Mouse (Mus musculus): ENCODE data around the gene Bach2.

Gene Bach2

DNA sequence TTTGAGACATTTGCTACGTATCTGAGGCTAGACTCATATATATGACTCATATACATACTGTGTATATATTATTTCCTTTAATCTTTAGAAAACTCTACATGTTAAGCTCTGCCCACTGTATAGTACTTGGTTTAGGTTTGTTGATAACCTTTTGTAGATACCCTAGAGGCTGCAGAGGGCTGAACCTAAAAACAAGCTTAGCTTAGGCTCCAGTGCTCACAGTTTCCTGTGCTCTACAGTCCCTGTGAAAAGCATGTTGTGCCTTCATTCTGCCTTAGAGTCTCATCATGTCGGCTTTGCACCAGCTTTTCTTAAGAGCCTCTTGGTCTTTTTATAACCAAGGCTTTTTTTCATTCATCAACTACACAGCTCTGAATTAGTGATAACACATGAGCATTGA is 156.2 kb downstream of the Bach2 start:
- no peak for DNase-seq

DNA sequence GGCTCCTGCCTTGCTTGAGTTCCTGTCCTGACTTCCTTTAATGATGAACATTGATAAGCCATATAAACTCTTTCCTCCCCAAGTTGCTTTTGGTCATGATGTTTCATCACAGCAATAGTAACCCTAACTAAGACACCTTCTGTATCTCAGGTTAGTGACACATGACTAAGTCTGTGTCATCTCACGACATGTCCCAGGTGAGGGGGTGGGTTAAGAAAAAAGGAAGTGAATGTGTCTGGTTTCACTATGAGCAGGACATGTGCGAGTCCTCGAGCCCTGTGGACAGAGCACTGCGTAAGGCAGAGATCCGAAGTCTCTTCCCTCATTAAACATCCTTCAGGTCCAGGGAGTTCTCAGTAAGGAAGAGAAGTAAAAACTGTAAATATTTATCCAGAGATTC is 162.9 kb downstream of the Bach2 start:
- no peak for DNase-seq

DNA sequence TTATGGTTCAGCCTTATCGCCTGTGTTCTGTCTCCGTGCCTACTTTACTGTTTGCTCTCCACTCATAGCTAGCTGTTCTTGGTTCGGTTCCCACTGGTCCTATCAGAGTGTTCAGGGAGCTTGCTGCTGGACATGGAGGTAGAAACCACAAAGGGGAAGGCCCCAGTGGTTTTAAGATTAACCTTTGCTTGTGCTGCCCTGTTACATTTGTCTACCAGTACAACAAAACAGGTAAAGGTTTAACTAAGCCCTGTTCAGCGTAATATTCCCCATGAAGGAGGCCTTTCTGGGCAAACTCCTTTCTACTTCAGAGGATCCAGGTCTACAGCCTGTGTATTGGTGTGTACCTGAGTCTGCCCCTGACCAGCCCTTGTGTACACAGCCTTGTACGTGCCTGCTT is 164.9 kb downstream of the Bach2 start:
- DNase-seq: no peak

DNA sequence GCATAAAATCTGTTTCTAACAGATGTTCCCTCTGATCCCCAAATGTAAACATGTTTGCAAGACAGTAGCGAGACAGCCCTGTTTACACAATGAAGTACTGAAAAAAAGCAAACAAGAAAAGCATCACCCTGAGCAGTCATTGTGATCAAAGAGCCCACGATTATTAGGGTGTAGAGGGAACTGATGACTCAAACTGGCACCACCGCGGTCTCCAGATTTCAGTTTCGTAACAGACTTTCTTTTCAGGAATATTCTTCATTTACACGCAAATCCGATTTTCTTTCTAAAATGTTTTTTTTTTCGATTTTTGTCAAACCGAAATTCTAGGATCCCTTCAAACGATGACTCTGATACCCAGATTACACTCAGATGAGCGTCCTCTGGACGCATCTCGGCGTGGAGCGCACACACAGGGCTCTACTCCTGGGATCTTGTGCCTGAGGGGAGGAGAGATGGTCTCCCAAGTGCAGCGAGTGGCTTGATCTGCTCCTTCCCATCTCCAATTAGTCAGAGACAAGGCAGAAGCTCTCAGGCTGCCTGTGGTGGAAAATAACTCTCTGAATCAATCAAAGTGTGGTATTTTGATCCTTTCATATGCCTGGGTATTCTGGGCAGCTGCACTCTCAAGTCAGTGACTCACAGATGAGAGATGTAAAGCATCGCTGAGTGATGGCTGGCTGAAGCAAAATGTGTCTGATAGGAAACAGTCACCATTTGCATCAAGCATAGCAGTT is 166.7 kb downstream of the Bach2 start:
- no peak for DNase-seq

DNA sequence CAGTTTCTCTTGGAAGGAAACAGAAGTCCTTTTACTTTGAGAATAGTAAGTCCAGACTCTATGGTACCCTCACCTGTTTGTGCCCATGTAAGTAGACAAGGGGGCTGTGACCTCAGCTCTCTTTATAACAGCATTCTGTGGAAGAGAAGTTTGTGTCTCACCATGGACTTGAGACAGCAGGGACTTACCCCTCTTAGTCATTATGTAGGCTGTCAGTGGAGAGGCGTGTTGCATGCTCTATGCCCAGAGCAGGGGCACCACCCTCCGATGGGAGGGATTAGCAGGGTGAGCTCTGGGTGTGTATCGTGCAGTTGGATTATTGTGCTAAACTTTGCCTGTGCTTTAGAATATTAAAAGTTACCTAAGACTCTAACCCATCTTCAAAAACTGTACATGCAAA is 167.4 kb downstream of the Bach2 start:
- DNase-seq: no peak

- DNase-seq: no peak
Measured at GRCm38 (mm10) chr4:32408535-32408934, 169.9 kb downstream of the Bach2 start.

GRCm38 (mm10) chr4:32409116-32409880 is 170.7 kb downstream of the Bach2 start:
- no peak for DNase-seq

GRCm38 (mm10) chr4:32413063-32413462 is 174.5 kb downstream of the Bach2 start:
- DNase-seq: no peak

DNA sequence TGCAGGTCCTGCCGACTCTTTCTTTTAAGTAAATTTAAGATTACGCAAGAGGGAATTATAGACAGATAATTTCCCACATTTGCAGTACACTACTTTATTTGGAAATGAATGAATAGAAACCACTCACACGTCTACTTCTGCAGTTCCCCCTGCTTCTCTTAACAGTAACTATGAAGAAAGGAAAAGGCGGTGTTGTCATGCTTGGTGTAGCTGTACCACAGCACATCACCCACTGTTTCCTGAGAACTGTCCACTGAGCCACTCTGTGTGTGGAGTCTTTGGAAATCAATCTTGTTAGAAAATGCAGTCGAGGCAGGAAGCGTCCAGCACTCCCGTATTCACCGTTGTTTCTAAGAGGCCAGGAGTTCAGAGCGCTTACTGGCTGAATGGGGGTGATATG is 174.9 kb downstream of the Bach2 start:
- no peak for DNase-seq

DNA sequence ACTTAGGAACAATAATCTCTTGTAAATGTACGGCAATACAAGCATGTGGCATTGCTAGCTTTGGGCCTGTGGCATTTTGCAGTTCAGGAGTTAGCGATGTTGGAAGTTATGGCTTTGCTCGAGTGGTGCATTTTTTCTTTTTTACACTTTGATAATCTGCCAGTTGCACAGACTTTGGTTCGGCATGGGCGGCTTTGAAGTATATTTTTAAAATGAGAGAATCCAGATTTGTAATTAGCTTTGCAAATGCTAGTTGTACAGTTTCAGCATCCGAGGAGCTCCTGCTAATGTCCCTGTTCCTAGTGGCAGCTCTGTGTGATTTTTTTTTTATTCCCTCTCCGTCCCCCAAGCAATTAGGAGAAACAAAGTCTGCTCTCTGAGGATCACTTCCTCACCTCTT is 176.4 kb downstream of the Bach2 start:
- no peak for DNase-seq

GRCm38 (mm10) chr4:32417939-32418338 is 179.3 kb downstream of the Bach2 start:
- DNase-seq: no peak

- DNase-seq: no peak
Measured at GRCm38 (mm10) chr4:32421570-32421969, 183.0 kb downstream of the Bach2 start.

DNA sequence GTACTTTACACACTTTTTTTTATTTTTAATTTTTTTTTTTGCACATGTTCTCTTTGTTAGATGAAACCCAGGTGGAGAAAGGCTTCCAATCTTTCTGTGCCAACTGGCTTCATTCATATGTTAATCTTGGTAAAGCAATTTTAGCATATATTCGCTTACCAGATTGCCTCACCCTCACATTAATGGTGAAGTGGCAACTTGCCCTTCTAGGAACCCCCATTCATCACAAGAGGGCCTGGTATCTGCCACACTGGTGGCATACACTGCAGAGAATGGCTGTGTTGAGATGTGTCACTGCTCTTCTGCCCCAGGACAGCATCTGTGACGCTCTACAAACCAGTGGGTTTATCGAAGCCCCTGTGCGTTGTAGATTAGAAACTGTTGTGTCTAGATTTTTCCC is 183.8 kb downstream of the Bach2 start:
- no peak for DNase-seq

DNA sequence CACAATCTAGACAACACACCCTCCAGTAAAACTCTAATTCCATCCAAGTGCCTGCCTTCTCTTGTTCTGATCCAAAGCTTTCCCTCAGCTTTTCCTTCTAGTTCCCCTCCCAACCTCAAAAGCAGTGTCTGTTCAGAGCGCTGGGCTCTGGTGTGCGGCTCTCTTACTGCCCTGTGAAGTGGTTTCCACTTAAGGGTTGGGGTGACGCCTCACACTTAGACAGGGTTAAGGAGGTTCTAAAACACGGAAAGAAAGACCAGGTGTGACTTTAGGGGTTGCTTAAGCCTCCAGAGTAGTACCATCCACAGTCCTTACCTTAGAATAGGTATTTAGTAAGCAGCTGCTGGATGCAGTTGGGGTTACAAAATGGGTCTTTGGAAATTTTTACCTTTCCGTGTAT is 185.1 kb downstream of the Bach2 start:
- no peak for DNase-seq

DNA sequence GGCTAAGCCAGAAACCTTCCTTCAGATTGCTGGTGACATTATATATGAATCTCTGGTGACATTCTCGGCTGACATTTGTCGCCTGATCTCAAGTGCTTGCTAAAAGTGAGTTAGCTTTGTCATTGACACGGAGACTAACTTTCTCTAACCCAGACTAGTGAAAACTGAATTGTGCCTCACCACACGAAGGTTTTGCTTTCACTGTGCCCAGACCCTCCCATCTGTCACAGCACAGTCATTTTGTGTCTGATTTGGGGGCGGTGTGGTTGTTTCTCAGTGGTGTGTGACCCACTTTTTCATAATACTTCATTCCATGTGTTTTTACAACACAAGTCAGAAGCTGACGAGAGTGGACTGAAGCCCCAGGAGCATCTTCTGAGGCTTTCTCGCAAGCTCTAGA is 185.8 kb downstream of the Bach2 start:
- DNase-seq: no peak

- no peak for DNase-seq
Measured at GRCm38 (mm10) chr4:32425060-32425459, 186.5 kb downstream of the Bach2 start.

- no peak for DNase-seq
Measured at GRCm38 (mm10) chr4:32425641-32426040, 187.0 kb downstream of the Bach2 start.

DNA sequence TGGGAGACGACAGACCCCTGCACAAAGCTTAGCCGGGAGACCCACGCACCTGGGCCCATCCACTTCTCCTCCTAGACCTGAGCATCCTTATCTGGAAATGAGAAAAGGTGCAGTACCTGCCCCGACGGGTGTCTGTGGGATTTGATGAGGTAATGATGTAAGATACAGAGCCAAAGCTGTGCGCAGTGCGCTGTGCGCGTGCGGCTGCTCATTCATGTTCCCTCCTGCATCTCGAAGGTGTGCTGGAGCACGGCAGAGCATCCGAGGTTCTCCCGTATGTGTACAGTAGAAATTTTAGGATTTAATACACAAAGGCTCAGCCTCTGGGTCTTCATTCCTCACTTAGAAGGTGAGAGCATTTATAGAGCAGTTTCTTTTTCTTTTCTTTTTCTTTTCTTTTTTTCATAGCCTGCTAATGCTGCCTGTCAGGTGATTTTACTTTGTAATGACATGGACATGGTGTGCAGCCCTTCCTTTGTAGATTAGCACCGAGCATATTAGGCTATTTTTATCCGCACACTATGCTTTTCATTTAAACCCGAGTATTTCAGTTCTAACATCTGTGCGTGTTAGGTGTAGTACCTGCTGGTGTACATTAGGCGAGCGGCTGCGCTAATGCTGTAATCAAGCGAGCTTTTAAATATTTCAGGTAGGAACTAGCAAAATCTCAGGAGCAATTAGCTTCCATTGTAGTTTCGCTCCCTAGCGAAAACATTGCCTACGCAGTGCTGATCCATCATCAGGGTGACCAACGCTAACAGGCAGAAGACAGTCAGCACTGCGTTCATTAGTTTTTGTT is 188.4 kb downstream of the Bach2 start:
- DNase-seq: no peak

DNA sequence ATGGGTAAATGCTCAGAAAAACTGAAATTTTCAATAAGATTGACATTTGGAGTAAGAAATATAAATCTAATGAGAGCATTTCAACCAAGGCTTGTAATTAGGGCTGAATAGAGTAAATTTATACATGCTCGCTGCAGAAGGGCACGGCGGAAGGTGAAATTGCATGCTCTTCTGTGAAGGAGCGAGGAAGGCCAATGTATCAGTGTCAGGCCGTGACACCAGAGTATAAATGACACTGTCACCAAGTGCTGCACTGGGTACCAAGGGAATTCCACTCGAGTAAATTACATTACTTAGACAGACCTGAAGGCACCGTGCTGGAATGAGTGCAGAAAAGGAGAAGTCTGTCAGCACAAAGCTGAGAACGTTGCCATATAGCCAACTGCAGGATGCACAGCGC is 190.1 kb downstream of the Bach2 start:
- no peak for DNase-seq

- DNase-seq: no peak
Measured at GRCm38 (mm10) chr4:32430136-32430535, 191.5 kb downstream of the Bach2 start.

DNA sequence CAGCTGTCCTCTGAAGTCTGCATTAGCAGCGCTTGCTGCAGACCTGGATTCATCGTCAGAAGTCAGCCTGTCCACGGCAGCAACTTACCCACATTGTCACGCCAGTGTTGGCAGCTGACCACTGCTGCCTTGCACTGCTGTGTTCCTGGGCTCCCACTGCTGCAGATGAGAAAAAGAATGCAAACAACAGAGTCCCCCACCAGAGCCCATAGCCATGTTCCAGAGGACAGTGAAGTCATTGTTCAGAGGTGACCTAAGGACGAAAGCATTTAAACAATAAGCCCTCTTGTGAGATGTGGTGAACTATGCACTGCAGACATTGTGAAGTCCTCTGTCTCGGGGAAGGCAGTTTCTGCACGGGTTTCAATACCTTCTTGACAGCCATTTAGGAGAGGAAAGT is 192.4 kb downstream of the Bach2 start:
- peak; percentile 38 to 46 for DNase-seq

DNA sequence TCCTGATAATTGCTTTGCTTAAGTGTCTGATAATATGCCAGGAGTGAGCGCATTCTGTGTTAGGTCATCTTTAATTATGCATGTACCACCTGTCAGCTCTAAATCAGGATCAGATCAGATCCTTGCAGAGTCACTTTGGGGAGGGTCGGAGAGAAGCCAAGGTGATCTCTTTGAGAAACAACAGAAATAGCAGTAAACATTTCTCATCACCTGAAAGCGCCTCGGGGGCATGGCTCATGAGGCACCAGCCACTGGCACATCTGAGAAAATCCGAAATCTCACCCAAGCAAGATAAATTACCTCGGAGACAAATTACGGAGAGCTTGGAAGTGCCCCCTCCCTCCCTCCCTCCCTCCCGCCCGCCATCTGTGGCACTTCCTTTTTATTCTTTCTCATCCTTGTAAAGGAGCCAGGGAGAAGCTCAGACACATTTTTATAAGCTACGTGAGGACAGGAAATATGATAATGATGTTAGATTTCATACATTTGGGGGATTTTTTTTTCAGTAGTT is 193.7 kb downstream of the Bach2 start:
- DNase-seq: peak; percentile 58 to 68

GRCm38 (mm10) chr4:32432945-32433344 is 194.3 kb downstream of the Bach2 start:
- peak in 1 of 2 experiments; percentile 10 for DNase-seq

DNA sequence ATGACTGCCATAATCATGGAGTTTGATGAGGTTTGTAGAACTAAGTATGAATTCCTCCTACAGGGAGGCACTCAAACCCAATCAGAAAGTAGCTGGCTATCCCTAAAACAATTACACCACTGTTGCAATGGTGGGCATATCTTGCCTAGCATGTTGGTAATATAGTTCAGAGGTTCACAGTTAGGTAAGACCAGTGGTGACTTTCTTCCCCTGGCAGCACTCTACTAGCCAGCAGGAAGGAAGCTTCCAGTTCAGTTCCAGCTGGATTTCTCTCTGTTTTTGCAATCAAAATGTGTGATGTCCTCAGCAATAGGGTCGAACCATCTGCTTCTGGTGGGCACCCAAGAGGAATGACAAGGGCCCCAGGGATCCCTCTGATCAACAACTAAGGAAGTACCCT is 196.0 kb downstream of the Bach2 start:
- DNase-seq: no peak

Data from cerebellum, adult 18-20 months (tissue).